Mouse (Mus musculus) cerebellum, postnatal 14 days (tissue): ENCODE results near the gene Atp13a2.
A peak's percentile ranks its signal among the peaks of the same experiment; 100 is the strongest.

ENCODE experiments used
- DNase-seq, 2 experiments: peaks; one replicate each; pipeline ENCODE4 v3.0.0; 2021; ENCODE audit warnings: mixed read lengths in 2 of 2

The Atp13a2 gene

GRCm38 (mm10) chr4:141044816-141045215 is 58.1 kb downstream of the Atp13a2 start:
- DNase-seq: peak; percentile 66 to 78

- DNase-seq: no peak
Measured at GRCm38 (mm10) chr4:141048810-141049475, 62.3 kb downstream of the Atp13a2 start.

- no peak for DNase-seq
Measured at GRCm38 (mm10) chr4:141049476-141049835, 62.8 kb downstream of the Atp13a2 start.

- DNase-seq: peak in 1 of 2 experiments; percentile 48
Measured at GRCm38 (mm10) chr4:141052442-141052841, 65.8 kb downstream of the Atp13a2 start.

GRCm38 (mm10) chr4:141053138-141053537 is 66.5 kb downstream of the Atp13a2 start:
- no peak for DNase-seq

- DNase-seq: peak; percentile 68 to 77
Measured at GRCm38 (mm10) chr4:141053568-141054161, 67.0 kb downstream of the Atp13a2 start.
